Mouse (Mus musculus): ENCODE data around the gene Slc25a13. TPM values are rescaled to one million over a fixed set of nuclear protein-coding genes. Genes with fewer than 3 reads are reported as not detected.

The Slc25a13 gene
- polyA plus RNA-seq, 1 experiment, result 5.2 TPM

DNA sequence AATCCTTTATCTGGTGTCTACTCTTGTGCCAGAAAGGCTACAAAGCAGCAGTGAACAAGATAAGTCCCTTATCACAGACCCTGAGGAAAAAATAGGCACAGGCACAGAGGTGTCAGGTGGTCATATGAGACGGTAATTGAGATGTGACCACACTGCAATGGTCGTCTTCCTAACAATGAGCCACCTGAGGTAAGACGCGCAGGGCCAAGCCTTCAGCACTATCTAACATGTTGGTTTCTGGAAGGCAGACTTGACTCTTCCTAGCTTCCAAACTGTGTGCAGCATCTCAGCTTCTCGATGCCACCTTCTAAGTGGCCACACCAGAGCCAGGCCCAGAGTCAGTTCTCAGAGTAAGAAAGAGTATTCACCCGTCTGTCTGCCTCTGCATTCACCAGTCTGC, 149.8 kb downstream of the Slc25a13 start:
- no peak for TF ChIP-seq GATA1 (IDR thresholded peaks at IDR 0.05; ENCODE audit: low read length)

DNA sequence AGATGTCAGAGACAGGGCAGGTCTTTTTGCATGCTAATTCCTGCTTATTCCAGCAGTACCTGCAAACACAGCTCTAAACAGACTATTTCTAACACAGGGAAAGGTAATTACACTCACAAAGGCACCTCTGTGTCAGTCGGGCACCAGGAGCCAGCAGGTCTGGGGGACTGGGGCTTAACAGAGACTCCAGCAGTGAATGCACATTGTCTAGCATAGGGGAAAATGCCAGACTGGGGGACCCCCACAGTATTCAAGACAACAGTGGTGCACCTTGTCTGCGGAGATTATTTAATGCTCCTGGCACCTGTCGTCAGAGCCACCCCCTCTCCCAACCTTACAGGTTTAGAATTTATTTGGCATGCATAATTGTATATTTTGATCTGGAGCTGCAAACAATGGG, 158.4 kb downstream of the Slc25a13 start:
- no peak for TF ChIP-seq GATA1 (IDR thresholded peaks at IDR 0.05; ENCODE audit: low read length)

DNA sequence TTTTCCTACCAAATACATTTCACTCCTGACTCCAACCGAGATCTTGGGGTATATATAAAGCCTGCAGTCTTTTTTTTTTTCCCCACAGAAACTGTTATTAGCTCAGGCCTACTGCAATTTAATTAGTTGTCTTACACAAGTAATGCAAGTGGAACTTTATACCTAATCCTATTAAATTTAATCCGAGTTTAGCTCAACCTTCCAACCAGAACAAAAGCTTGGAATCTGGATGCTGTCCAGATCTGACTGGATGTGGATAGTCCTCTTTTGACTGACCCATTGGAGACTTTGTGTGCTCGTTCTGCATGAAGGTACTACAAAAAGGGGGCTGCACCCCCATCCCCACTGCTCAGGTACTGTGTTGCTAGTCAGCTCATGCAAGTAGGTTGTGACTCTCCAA, 163.0 kb downstream of the Slc25a13 start:
- no peak for TF ChIP-seq GATA1 (IDR thresholded peaks at IDR 0.05; ENCODE audit: low read length)

DNA sequence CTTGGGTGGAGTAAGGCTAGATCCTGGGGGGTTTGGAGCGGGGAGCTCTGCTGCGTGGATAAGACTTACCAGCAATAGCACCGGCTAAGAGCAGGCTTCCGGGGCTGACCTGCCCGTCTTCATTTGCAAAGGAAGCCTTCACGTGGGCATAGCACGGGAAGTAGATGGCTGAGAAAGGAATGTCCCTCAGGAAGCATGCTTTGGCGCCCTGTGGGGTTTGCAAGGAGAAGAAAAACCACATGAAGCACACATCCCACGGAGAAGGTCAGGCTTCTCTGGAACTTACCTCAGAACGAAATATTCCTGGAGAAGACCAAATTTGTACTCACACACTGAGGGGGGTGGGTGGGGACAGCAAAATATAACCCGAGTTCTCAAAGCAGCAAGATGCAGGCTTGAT, 164.3 kb downstream of the Slc25a13 start:
- no peak for TF ChIP-seq GATA1 (IDR thresholded peaks at IDR 0.05; ENCODE audit: low read length)

DNA sequence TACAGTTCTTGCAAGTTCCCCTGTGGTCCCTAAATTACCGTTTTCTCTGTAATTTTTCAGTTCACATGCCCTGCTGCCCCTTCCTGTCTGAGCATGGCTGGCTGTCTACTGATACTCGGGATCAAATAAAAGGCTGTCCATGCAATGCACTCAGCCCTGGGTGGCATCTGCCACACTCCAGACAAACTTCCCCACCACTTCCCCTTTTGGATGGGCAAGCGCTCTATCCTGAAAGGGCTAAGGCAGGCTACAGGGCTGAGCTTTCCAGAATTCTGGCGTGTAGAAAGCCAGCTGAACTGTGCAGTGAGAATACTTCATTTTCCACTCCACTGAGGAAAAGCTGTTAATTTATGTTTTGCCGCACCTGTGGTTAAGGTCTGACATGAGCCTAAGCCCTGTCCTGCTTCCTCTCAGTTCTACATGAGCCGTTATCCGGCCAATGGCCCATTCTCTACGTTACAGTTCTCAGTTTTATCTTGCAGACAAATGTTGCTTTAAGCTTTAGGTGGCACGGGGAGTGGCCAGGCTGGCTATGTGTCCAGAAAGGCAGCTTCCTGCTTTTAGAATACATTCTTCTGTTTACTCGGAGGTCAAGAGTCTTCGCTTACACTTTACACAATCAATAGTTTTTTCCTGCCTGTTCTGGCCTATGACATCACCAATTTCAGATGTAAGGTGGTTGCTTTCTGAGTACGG, 170.1 kb downstream of the Slc25a13 start:
- no peak for TF ChIP-seq GATA1 (IDR thresholded peaks at IDR 0.05; ENCODE audit: low read length)

DNA sequence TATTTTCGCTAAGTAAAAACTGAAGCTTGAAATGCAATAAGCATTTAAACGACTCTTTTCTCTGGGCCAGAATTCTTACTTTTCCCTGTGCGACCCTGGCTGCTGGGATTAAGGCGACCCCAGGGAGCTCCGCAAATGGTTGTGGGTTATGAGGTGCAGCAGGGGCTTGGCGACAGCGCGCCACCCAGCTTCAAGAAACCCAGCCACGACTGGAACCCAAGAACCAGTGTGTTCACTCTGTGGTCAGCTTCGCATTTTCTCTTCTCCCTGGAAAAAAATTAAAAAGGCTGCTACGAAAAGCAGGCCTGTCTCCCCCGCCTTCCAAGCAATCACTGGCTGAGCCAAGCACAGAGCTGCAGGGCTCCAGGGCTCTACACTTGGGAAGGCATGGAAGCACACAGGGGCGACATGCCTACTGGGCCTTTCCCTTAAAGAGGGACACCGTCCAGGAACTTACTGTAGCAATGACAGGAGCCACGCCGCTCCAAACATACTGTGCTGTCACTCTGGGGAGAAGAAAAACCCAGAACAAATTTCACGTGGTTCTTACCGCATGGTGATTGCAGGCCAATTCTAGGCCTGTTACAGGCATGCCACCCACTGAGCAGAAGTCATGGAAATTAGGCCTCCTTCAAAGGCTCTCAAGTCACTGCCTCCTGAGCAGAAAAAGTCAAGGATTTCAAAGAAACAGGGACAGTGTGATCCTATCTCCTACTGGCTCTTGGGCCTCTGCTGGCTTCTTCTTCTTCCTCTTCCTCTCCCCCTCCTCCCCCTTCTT, 178.0 kb downstream of the Slc25a13 start:
- TF ChIP-seq GATA1 (IDR thresholded peaks at IDR 0.05; ENCODE audit: low read length), result no peak

DNA sequence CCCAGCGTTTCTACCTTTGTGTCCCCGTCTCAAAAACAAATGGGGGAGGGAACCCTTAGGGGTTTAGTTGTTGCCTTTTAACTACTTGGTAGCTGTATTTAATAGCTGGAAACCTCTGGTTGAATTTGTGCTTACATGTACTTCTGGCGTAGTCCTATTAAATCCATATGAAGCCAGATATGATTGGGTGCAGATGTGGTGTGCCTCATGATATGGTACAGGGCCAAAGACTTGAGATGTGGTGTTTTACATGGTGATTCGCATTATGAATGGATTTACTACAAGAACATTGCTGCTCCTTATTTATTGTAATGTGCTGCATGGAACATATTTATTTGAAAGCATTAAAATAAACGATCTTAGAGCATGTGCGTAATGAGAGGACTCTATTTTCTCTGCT, 189.3 kb downstream of the Slc25a13 start:
- TF ChIP-seq GATA1 (IDR thresholded peaks at IDR 0.05; ENCODE audit: low read length), result no peak

DNA sequence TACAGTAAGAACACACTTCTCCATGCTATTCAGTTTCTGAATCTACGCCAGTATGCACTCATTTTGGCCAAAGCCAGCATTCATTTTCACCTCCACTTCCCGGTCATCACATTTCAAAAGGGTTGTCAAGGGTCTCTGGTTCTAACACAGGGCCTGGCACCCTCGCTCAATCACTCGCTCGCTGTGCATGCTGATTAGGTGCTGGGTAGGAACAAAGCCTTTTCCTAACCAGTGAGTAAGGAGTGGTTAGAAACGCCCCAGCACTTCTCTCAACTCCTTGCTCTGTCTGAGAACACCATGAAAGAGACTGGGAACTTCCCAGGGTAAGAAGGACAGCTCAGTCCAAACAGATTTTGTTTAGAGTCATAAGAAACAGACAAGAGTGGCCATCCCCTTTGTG, 193.0 kb downstream of the Slc25a13 start:
- no peak for TF ChIP-seq GATA1 (IDR thresholded peaks at IDR 0.05; ENCODE audit: low read length)

DNA sequence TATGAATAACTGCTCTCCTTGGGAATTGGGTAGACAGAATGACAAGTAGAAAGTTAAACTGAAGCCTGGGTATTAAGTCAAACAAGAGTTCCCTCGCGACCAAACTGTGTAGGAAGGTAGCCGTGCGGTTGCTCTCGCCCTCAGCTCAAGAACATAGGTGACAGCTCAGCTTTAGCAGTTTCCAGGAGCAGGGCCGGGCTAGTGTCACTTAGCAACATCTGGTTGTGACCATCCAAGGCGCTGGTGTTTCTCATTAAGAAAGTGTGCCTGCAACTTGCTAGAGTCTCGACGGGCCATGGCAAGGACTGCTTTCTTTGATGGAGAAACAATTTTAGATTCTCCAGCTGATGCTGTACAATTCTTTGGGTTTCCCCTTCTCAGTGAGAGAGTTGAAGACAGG, 200.0 kb downstream of the Slc25a13 start:
- TF ChIP-seq GATA1 (IDR thresholded peaks at IDR 0.05; ENCODE audit: low read length), result no peak

DNA sequence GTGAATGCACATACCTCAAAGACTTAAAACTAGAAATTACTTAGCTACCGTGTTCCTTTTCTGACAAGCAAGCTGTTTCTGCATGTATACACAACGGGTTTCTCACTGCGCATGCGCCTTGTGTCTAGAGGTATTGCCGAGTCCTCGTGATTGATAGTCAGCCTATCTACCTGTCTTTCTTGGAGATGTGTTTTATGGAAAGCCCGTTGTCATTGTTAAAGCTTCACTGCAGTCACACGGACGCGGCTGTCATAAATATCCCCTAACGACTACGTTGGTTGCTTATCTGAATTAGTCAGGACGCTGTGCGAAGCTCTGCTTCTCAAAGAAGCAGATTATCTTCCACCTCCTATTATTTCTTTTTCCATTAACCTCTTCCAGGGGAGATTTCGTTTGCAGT, 201.4 kb downstream of the Slc25a13 start:
- peak; percentile 4 for TF ChIP-seq GATA1 (IDR thresholded peaks at IDR 0.05; ENCODE audit: low read length)

DNA sequence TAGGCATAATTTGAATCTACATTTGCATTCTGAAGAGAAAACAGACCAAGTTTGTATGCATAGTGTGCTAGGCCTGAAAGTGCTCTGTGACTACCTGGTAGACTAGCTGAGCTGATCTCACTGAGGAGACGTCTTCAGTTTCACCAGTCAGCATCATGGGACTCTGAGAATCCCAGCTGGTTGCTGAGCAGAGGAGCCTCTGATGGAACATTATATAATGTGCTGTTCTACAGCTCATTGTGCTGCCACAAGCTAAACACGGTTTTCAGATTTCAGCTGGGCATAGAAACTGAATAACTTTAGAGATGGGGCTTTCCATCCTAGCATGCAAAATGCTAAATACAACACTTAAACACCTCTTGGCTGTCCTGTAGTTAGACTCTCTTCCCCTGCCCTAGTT, 205.6 kb downstream of the Slc25a13 start:
- no peak for TF ChIP-seq GATA1 (IDR thresholded peaks at IDR 0.05; ENCODE audit: low read length)

DNA sequence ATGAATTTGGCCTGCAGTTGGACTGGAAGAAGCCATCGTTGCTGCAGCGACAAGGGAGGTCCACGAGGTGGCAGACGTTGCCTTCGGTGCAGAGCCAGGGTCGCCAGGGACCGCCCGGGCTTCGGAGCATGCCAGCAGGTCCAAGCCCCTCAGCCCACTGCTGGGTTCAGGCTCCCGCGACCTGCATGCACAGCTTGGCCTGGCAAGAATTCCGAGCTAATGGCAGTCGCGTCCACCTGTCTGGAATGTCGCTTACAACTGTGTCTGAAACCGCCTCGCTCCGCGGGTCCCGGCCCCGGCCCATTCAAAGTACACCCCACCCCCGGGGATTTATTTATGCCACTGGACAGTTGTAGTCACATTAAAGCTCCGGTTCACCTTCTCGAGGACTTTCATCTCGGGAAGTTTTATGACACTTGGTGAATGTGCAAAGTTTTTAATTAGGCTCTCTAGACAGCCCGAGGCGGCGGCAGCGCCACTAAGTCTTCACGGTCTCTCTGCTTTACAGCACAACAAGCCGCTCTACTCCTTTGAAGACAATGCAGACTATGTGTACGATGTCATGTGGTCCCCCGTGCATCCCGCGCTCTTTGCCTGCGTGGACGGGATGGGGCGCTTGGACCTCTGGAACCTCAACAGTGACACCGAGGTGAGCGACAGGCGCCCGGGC, 211.1 kb downstream of the Slc25a13 start:
- TF ChIP-seq GATA1 (IDR thresholded peaks at IDR 0.05; ENCODE audit: low read length), result no peak

DNA sequence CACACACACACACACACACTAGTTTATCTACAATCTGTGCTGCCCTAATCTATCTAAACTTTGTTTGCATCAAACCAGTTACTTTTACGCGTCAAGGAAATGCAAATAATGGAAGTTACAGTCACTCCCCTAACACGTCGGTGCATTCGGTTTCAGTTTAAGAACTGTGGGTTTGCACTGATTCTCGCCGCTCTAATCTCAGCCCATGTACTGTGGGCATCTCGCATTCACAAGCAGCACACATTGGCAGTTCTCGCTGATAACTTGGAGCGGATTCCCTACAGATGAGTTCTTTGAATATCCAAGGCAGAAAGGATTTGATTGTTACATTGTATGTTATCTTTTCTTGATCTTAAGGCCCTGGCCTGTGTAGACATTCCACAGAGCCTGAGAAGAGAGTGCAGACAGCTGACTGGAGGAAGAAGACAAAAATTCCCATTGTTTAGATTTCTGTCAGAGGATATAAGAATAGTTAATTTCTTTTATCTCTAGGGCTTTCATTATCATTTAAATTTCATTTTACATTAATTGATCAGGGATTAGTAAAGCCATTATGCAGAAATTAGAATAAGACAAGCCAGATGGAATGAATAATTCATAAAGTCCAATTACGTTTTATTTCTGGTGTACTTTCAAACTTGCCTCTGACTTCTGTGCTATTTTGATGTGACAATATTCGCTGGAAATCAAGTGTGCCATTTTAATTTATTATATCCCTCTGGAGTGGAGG, 212.1 kb downstream of the Slc25a13 start:
- TF ChIP-seq GATA1 (IDR thresholded peaks at IDR 0.05; ENCODE audit: low read length), result no peak

DNA sequence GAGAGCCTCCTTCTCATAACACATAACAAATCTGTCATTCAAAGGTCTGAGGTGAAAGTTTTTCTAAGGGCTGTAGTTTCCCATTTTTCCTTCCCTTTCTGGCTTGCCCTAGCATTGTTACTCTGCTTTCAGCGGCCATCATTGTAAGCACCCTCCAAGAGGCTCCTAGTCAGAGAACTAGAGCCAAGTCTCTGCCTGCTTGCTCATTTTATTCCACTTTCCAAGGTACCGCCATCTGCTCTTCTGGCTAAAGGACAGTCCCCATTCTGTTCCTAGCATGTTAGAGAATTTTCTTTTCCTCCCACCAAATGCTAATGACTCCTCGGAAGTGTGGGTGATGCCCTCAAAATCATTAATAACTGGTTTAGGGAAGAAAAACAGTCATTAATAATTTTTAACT, 214.9 kb downstream of the Slc25a13 start:
- TF ChIP-seq GATA1 (IDR thresholded peaks at IDR 0.05; ENCODE audit: low read length), result no peak

DNA sequence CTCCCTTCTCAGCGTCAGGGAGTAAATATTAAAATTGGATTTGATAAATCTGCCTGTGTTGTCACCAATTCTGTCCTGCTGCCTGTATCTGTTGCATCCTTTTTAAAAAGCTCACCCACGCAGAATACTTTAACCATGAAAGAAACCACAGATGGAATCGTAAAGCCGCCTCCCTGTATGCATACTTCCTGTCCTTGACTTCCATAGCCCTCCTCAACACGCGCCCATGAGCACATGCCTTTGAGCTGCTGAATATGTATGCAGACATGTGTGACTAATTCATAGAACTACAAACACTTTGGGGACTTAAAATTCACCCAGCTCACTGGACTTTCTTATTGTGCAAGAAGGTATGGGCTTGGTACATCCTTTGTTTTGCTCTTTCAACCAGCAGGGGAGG, 219.4 kb downstream of the Slc25a13 start:
- TF ChIP-seq GATA1 (IDR thresholded peaks at IDR 0.05; ENCODE audit: low read length), result no peak

DNA sequence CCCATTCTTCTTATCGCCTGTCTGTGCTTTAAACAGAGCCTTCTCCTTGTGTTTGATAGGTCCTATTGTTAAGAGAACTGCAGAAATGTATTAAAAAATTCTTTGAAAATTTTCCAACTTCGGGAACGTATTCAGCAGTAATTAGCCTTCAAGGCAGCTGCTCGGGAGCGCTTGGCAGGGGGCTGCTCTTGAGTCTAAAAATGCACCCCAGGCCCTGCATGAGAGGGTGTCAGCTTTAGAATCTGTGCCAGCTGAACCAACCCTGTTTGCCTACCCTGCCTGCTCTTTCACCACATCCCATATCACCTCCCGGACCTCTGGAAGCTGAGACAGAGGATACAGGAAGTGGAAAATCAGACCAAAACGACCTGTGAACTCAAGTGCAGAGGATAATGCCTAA, 223.9 kb downstream of the Slc25a13 start:
- TF ChIP-seq GATA1 (IDR thresholded peaks at IDR 0.05; ENCODE audit: low read length), result no peak

All from G1E-ER4 (cell line).